Mouse (Mus musculus) intestine, embryonic 14.5 days (tissue): ENCODE measurements at regions not wholly inside any gene's neighbourhood (a gene's known extent, or its start where the extent isn't known, plus 50 kb on each side); places are given as distances from the start of the nearest gene placed in this dataset.
"Not testable (repeated sequence)": the region's sequence is repeated elsewhere in the genome, so short reads cannot be mapped to it uniquely, and the experiment has no call there.

Source experiments
- ATAC-seq: fragments of 200-750 bp; cut with Nextera tagmentation; replicated peaks from 2 replicates; pipeline ENCODE4 v1.8.0; 2017; ENCODE audit warnings: low read depth, moderate number of reproducible peaks, moderate TSS enrichment, moderate library complexity; ENCODE audit not compliant: low FRiP score, low TSS enrichment
- DNase-seq: peaks from one replicate; pipeline ENCODE4 v3.0.0-alpha.2; 2018; ENCODE audit warnings: low spot score
- H3K27ac ChIP-seq: fragments of 300-500 bp; sonication (generic); 2 replicates; pipeline ENCODE4 v1.5.1; 2014; ENCODE audit warnings: low read depth, mild to moderate bottlenecking, control low read depth
- H3K27me3 ChIP-seq: fragments of 300-500 bp; sonication (generic); replicated peaks from 2 replicates; pipeline ENCODE4 v1.6.1; 2014; ENCODE audit warnings: low read length, control low read depth; ENCODE audit not compliant: control insufficient read depth, insufficient read depth
- H3K36me3 ChIP-seq: fragments of 300-500 bp; sonication (generic); 2 replicates; pipeline ENCODE4 v1.6.1; 2014; ENCODE audit warnings: low read length, control low read depth; ENCODE audit not compliant: control insufficient read depth, insufficient read depth
- H3K4me1 ChIP-seq: fragments of 300-500 bp; sonication (generic); replicated peaks from 2 replicates; pipeline ENCODE4 v1.6.1; 2014; ENCODE audit warnings: low read length, control low read depth, mixed read lengths; ENCODE audit not compliant: control insufficient read depth, insufficient read depth
- H3K4me2 ChIP-seq: fragments of 300-500 bp; sonication (generic); 2 replicates; pipeline ENCODE4 v1.6.1; 2014; ENCODE audit warnings: low read length
- H3K4me3 ChIP-seq: fragments of 300-500 bp; sonication (generic); 2 replicates; pipeline ENCODE4 v1.5.1; 2014; ENCODE audit warnings: low read depth, low read length, control low read depth, mixed read lengths
- H3K9ac ChIP-seq: fragments of 300-500 bp; sonication (generic); 2 replicates; pipeline ENCODE4 v1.6.1; 2014; ENCODE audit warnings: mild to moderate bottlenecking, low read length
- H3K9me3 ChIP-seq: fragments of 300-500 bp; sonication (generic); 2 replicates; pipeline ENCODE4 v1.6.1; 2016; ENCODE audit warnings: low read length, control low read depth; ENCODE audit not compliant: control insufficient read depth
- WGBS: fragments of 180-500 bp; shearing (Covaris S2); extraction: QIAGEN DNeasy Blood & Tissue Kit; methylation state at CpG from one replicate; pipeline ENCODE4 v1.1.7; 2014; 5-methylcytosine and 5-hydroxymethylcytosine counted together

GRCm38 (mm10) chr6:84313797-84314196 lies 279.9 kb downstream of the Cyp26b1 start:
- Histone ChIP-seq H3K27ac (no peak overlapping the region), H3K4me2 (no peak overlapping the region), H3K4me1 (peaks cover 13% of the 10 kb centered on the region), H3K4me3 (no peak overlapping the region), H3K27me3 (no peaks in the 10 kb centered on the region), H3K36me3 (no peaks in the 10 kb centered on the region), H3K9ac (no peak overlapping the region), H3K9me3 (no peaks in the 10 kb centered on the region)
- 39% methylated on average over 4 of the region's 4 CpGs for WGBS
- no peak for DNase-seq
- ATAC-seq: no peak

- no peak overlapping the region for H3K4me3 ChIP-seq
- ATAC-seq (no peak), DNase-seq (no peak)
- WGBS: 57% methylated on average over 9 of the region's 9 CpGs
- H3K9me3 ChIP-seq: no peaks in the 10 kb centered on the region
- H3K4me2 ChIP-seq: no peak overlapping the region
- no peak overlapping the region for H3K9ac ChIP-seq
- peaks cover 13% of the 10 kb centered on the region for H3K4me1 ChIP-seq
- no peaks in the 10 kb centered on the region for H3K36me3 ChIP-seq
- no peak overlapping the region for H3K27ac ChIP-seq
- no peaks in the 10 kb centered on the region for H3K27me3 ChIP-seq
These were observed 283.0 kb downstream of the Cyp26b1 start for GRCm38 (mm10) chr6:84310635-84311241.

GRCm38 (mm10) chr6:84307556-84307955 lies 286.2 kb downstream of the Cyp26b1 start:
- no peak overlapping the region for H3K4me2 ChIP-seq
- H3K4me3 ChIP-seq: no peak overlapping the region
- H3K27ac ChIP-seq: no peak overlapping the region
- H3K9ac ChIP-seq: no peak overlapping the region
- H3K36me3 ChIP-seq: no peaks in the 10 kb centered on the region
- DNase-seq (no peak), ATAC-seq (no peak)
- H3K27me3 ChIP-seq: no peaks in the 10 kb centered on the region
- no peaks in the 10 kb centered on the region for H3K9me3 ChIP-seq
- whole genome bisulfite sequencing: 83% methylated on average over 3 of the region's 3 CpGs
- peaks cover 12% of the 10 kb centered on the region for H3K4me1 ChIP-seq

GRCm38 (mm10) chr6:84306585-84306984 lies 287.1 kb downstream of the Cyp26b1 start:
- no peaks in the 10 kb centered on the region for H3K36me3 ChIP-seq
- ATAC-seq (no peak), DNase-seq (no peak)
- H3K4me1 ChIP-seq: peaks cover 4% of the 10 kb centered on the region; the same call in 1 of the 2 replicates
- no peaks in the 10 kb centered on the region for H3K27me3 ChIP-seq
- no peak overlapping the region for H3K9ac ChIP-seq
- no peak overlapping the region for H3K4me3 ChIP-seq
- H3K9me3 ChIP-seq: no peaks in the 10 kb centered on the region
- 44% methylated on average over 13 of the region's 13 CpGs for WGBS
- H3K4me2 ChIP-seq: no peak overlapping the region
- no peak overlapping the region for H3K27ac ChIP-seq

GRCm38 (mm10) chr6:84305093-84305492 lies 288.6 kb downstream of the Cyp26b1 start:
- no peaks in the 10 kb centered on the region for H3K4me1 ChIP-seq
- no peaks in the 10 kb centered on the region for H3K9me3 ChIP-seq
- no peak for ATAC-seq
- no peak overlapping the region for H3K27ac ChIP-seq
- no peak overlapping the region for H3K9ac ChIP-seq
- DNase-seq: no peak
- WGBS: 92% methylated on average over 3 of the region's 3 CpGs
- no peaks in the 10 kb centered on the region for H3K27me3 ChIP-seq
- no peaks in the 10 kb centered on the region for H3K36me3 ChIP-seq
- H3K4me2 ChIP-seq: no peak overlapping the region
- no peak overlapping the region for H3K4me3 ChIP-seq

- H3K27ac ChIP-seq, H3K27me3 ChIP-seq, H3K4me2 ChIP-seq, ATAC-seq, H3K4me1 ChIP-seq, H3K9ac ChIP-seq, DNase-seq, H3K36me3 ChIP-seq, H3K4me3 ChIP-seq, H3K9me3 ChIP-seq: not testable (repeated sequence)
- 86% methylated on average over 3 of the region's 3 CpGs for WGBS
These were observed 290.8 kb downstream of the Cyp26b1 start for GRCm38 (mm10) chr6:84302916-84303315.

- H3K27me3 ChIP-seq: no peaks in the 10 kb centered on the region
- no peaks in the 10 kb centered on the region for H3K36me3 ChIP-seq
- 77% methylated on average over 2 of the region's 2 CpGs for WGBS
- no peak overlapping the region for H3K4me2 ChIP-seq
- ATAC-seq (no peak), DNase-seq (no peak)
- H3K9ac ChIP-seq: no peak overlapping the region
- H3K4me1 ChIP-seq: no peaks in the 10 kb centered on the region; the same call in 1 of the 2 replicates
- no peak overlapping the region for H3K27ac ChIP-seq
- no peak overlapping the region for H3K4me3 ChIP-seq
- H3K9me3 ChIP-seq: no peaks in the 10 kb centered on the region
These were observed 291.5 kb downstream of the Dysf start for GRCm38 (mm10) chr6:84299936-84300335.

- Histone ChIP-seq H3K4me1 (peaks cover under 1% of the 10 kb centered on the region), H3K36me3 (no peaks in the 10 kb centered on the region), H3K9me3 (no peaks in the 10 kb centered on the region), H3K9ac (no peak overlapping the region), H3K27me3 (no peaks in the 10 kb centered on the region), H3K4me3 (no peak overlapping the region), H3K4me2 (no peak overlapping the region), H3K27ac (no peak overlapping the region)
- no peak for DNase-seq
- ATAC-seq: no peak
These were observed 290.8 kb downstream of the Dysf start for GRCm38 (mm10) chr6:84299146-84299545.

- H3K27ac ChIP-seq, ATAC-seq, H3K4me1 ChIP-seq, H3K27me3 ChIP-seq, H3K9me3 ChIP-seq, H3K36me3 ChIP-seq, H3K9ac ChIP-seq, H3K4me2 ChIP-seq, H3K4me3 ChIP-seq: not testable (repeated sequence)
- peak; percentile 49 for DNase-seq
These were observed 265.5 kb downstream of the Dysf start for GRCm38 (mm10) chr6:84273907-84274306.
